Mouse (Mus musculus) ES-E14 (cell line): Measurements from ENCODE around the gene Col25a1.

ENCODE experiments used
- CHD2 ChIP-seq: IDR thresholded peaks from 2 replicates; pipeline ENCODE4 v1.6.1; 2014; ENCODE audit warnings: mild to moderate bottlenecking, low read depth, low read length, inconsistent platforms
- MAFK ChIP-seq: IDR thresholded peaks from 2 replicates; pipeline ENCODE4 v1.6.1; 2014; ENCODE audit warnings: mild to moderate bottlenecking, low read depth, low read length, inconsistent platforms; ENCODE audit not compliant: insufficient read depth
- ZC3H11A ChIP-seq: IDR thresholded peaks from 2 replicates; pipeline ENCODE4 v1.6.1; 2012; ENCODE audit warnings: low read depth, mild to moderate bottlenecking, inconsistent platforms, low read length, borderline replicate concordance
- ZNF384 ChIP-seq: IDR thresholded peaks from 2 replicates; pipeline ENCODE4 v1.6.1; 2012; ENCODE audit warnings: low read depth, low read length, inconsistent platforms

- TF ChIP-seq ZC3H11A (no peak), ZNF384 (no peak), MAFK (no peak), CHD2 (no peak)
Measured at GRCm38 (mm10) chr3:130366917-130367610, 235.8 kb downstream of the Col25a1 start.
